Mouse (Mus musculus): ENCODE measurements around the gene Gm42420. TPM values are rescaled to one million over a fixed set of nuclear protein-coding genes. Genes with fewer than 3 reads are reported as not detected.
A peak's percentile ranks its signal among the peaks of the same experiment; 100 is the strongest.

The Gm42420 gene
- 1 to 10 TPM in 1 of 2 experiments, not detected in 1; 2.4 TPM for total RNA-seq (2021)
- long read RNA-seq, experiment 1: 0 reads
- long read RNA-seq, experiment 2, partial matches to known transcripts: 0 of 1 reads
- long read RNA-seq, experiment 2, other reads (novel, unspliced or antisense): 1 of 1 reads

- no peak for DNase-seq (ENCODE audit: low spot score in 2 of 2)
Measured at GRCm38 (mm10) chr6:39585517-39585916, at the start of gene Gm42420. Gene Gm42420, plus strand, starts transcription at chr6:39585753.

GRCm38 (mm10) chr6:39536621-39537020, 48.9 kb upstream of the Gm42420 start:
- DNase-seq (ENCODE audit: low spot score in 2 of 2): no peak

GRCm38 (mm10) chr6:39537276-39537675, 48.3 kb upstream of the Gm42420 start:
- no peak for DNase-seq (ENCODE audit: low spot score in 2 of 2)

- DNase-seq (ENCODE audit: low spot score in 2 of 2): no peak
Measured at GRCm38 (mm10) chr6:39538227-39538626, 47.3 kb upstream of the Gm42420 start.

GRCm38 (mm10) chr6:39539679-39540155, 45.8 kb upstream of the Gm42420 start:
- DNase-seq (ENCODE audit: low spot score in 2 of 2): no peak

DNA sequence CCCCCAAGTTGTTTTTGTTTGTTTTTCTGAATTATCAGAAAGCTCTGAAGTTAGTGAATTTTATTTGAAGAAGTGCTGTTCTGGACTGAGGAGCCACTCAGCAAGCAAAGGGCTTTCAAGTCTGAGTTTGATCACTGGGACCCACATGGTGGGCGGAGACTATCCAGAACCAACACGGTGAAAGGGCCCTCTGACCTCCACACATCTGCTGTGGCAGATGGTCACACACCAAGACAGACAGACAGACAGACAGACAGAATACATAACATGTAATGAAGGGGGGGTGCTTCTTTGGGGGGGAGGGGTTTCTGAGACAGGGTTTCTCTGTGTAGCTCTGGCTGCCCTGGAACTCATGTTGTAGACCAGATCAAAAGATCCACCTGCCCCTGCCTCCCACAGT, 45.0 kb upstream of the Gm42420 start:
- DNase-seq (ENCODE audit: low spot score in 2 of 2): no peak

DNA sequence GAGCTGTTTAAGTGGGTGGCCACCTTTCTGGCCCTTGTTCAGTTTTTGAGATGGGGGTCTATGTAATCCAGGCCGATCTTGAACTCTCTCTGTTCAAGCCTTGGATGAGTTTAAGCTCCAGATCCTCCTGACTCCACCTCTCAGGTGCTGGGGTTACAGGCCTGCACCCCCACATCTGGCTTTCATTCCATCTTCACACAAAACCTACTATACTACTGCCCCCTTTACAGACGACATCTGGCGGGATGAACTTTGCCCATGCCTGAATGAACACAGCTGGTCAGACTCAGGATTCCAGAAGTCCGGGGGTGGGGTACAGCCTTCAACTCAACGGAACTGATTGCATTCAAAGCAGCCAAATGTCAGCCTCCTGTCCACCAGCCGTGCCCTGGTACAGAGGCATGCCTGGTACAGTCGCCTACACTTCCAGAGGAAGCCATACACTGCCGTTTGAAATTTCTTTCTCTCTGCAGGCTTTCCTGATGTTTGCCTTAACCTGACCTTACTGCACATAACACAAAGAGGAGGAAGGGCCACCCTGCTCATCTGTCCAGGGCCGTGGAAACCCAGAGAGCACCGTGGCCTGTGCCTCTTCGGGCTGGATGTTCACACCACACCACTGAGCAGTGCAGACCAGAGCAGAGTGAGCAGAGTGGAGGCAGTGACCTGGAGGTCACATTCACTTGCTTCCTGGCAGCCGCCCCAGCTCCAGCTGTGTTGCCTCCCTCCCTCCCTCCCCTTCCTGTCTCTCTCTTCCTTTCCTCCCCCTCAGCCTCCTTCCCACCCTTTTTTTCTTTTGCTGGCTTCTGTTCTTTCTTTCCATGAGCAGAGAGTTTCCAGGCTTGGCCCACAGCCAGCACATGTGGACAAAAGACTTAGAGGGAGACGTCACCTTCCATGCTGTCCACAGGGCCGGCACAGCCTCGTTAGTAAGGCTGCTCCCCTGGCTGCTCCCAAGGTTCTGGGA, 42.6 kb upstream of the Gm42420 start:
- DNase-seq (ENCODE audit: low spot score in 2 of 2): peak in 1 of 2 experiments; percentile 26

- DNase-seq (ENCODE audit: low spot score in 2 of 2): no peak
Measured at GRCm38 (mm10) chr6:39543769-39544420, 41.7 kb upstream of the Gm42420 start.

DNA sequence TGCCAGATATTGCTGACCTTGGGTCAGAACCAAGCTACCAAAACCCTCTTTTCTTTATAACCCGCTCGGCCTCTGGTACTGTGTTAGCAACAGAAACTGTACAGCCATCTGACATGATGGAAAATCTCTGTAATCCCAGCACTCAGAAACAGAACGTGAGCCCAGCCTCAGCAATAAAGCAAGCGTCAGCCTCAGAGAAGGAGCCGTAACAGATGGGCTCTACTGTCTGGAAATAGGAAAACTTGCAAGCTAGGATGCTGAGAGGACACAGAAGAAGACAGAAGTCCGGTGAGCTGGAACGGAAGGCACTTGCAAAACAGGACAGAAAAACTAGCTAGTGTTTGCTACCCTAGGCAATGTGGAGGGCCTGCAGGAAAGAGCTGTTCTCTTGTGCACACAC, 40.1 kb upstream of the Gm42420 start:
- no peak for DNase-seq (ENCODE audit: low spot score in 2 of 2)

- DNase-seq (ENCODE audit: low spot score in 2 of 2): no peak
Measured at GRCm38 (mm10) chr6:39548030-39548429, 37.5 kb upstream of the Gm42420 start.

DNA sequence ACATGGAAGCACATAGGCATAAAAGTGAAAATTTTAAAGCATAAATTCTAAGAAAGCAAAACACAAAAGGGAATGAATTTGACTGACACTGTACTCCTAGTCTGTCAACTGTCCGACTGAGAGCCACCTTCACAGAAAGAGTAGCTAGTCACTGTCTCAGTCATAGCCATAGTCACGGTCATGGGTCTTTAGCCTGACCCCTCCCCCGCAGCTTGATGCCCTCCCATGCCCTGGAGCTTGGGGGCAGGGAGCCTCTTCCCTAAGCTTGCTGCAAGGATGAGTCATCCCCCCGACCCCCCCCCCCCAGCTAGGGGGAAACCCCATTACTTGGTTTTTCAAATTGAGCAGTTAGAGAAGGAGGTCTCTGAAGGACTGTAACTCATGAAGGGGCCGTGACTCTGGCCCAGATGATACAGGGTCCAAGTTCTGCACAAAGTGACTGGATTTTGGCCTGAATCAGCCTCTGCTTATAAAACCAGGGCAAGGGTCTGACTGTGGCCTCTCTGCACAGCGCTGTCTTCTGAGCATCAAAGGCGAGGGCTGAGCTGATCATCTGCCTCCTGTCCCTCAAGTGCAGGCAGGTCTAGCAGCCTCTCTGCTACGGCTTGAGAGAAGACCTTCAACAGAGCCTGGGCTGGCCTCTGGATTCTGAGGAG, 33.4 kb upstream of the Gm42420 start:
- DNase-seq (ENCODE audit: low spot score in 2 of 2): no peak

- DNase-seq (ENCODE audit: low spot score in 2 of 2): no peak
Measured at GRCm38 (mm10) chr6:39554888-39555647, 30.5 kb upstream of the Gm42420 start.

GRCm38 (mm10) chr6:39555648-39555945, 30.0 kb upstream of the Gm42420 start:
- no peak for DNase-seq (ENCODE audit: low spot score in 2 of 2)

- peak in 1 of 2 experiments; percentile 40 for DNase-seq (ENCODE audit: low spot score in 2 of 2)
Measured at GRCm38 (mm10) chr6:39556900-39557659, 28.5 kb upstream of the Gm42420 start.

GRCm38 (mm10) chr6:39557723-39558261, 27.8 kb upstream of the Gm42420 start, which contains the start of gene Dennd2a:
Gene Dennd2a, minus strand, starts transcription at chr6:39557867.
- peak; percentile 43 to 64 for DNase-seq (ENCODE audit: low spot score in 2 of 2)

- no peak for DNase-seq (ENCODE audit: low spot score in 2 of 2)
Measured at GRCm38 (mm10) chr6:39559276-39559939, 26.1 kb upstream of the Gm42420 start.

GRCm38 (mm10) chr6:39562166-39563015, 23.2 kb upstream of the Gm42420 start:
- peak in 1 of 2 experiments; percentile 60 for DNase-seq (ENCODE audit: low spot score in 2 of 2)

DNA sequence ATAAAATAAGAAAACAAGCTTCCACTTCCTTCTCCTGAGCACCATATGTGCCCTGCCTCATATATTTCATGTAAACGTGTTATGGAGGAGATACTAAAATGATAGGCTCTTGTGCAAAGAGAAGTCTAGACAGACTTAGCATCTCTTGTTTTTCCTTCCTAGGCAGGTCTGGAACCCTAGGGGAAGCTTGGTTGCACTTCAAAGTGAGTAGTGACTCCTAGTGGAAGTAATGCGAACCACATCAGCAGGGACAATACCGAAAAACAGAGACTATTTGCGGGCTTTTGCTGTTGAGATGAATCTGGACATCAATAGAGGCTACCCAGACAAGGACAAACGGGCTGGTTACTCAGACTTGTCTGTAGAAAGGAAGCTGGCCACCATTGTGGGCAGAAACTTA, 18.0 kb upstream of the Gm42420 start:
- no peak for DNase-seq (ENCODE audit: low spot score in 2 of 2)
